Mouse (Mus musculus) lung, adult 2 months (tissue): ENCODE results near the gene Tcf7l2.

ENCODE experiments used
- CTCF ChIP-seq: fragments of 200-500 bp; IDR thresholded peaks from 2 replicates; pipeline ENCODE4 v1.5.1; 2011; ENCODE audit warnings: mild to moderate bottlenecking, low read length, control low read depth; ENCODE audit not compliant: insufficient read depth
- POLR2A ChIP-seq: fragments of 200-500 bp; IDR thresholded peaks from 2 replicates; pipeline ENCODE4 v1.6.1; 2011; ENCODE audit warnings: low read depth, mild to moderate bottlenecking, control low read depth, low read length, borderline replicate concordance; ENCODE audit errors: extremely low read depth

GRCm38 (mm10) chr19:55939719-55940118 lies 198.1 kb downstream of the Tcf7l2 start:
- TF ChIP-seq CTCF, result no peak
- TF ChIP-seq POLR2A, result no peak
